Mouse (Mus musculus): Measurements from ENCODE around the gene Plin2.

GRCm38 (mm10) chr4:86681421-86681820 is 11.6 kb upstream of the Plin2 start:
- TF ChIP-seq POLR2A (IDR thresholded peaks at IDR 0.05; ENCODE audit: extremely low read depth, insufficient read depth, low read length) (no peak), CTCF (IDR thresholded peaks at IDR 0.05; ENCODE audit: extremely low read depth, insufficient read depth, low read length) (no peak)

All from cortical plate, adult 2 months (tissue).